Mouse (Mus musculus): ENCODE measurements around the gene Glt8d2.
A peak's percentile ranks its signal among the peaks of the same experiment; 100 is the strongest.
"Not testable (repeated sequence)": the region's sequence is repeated elsewhere in the genome, so short reads cannot be mapped to it uniquely, and the experiment has no call there.

The Glt8d2 gene

DNA sequence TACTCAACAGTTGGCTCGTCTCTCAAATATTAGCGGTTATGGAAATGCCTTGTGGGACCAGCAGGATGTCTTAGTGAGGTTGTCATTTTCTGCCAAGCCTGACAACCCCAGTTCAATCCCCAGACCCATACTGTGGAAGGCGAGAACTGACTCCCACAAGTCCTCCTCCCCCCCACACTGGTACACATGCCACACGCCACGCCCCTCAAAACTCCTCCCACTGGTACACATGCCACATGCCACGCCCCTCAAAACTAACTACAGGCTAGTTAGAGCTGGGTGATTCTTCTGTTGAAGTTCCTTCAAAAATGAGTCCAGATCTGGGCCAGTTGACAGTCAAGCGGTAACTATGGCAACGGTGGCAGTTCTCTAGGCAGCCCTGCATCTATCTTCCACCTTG lies 44.4 kb downstream of the Glt8d2 start:
- DNase-seq (ENCODE audit: low spot score in 2 of 2) = no peak

- DNase-seq (ENCODE audit: low spot score in 2 of 2) = no peak
These were observed 49.0 kb downstream of the Glt8d2 start for GRCm38 (mm10) chr10:82641481-82641880.

DNA sequence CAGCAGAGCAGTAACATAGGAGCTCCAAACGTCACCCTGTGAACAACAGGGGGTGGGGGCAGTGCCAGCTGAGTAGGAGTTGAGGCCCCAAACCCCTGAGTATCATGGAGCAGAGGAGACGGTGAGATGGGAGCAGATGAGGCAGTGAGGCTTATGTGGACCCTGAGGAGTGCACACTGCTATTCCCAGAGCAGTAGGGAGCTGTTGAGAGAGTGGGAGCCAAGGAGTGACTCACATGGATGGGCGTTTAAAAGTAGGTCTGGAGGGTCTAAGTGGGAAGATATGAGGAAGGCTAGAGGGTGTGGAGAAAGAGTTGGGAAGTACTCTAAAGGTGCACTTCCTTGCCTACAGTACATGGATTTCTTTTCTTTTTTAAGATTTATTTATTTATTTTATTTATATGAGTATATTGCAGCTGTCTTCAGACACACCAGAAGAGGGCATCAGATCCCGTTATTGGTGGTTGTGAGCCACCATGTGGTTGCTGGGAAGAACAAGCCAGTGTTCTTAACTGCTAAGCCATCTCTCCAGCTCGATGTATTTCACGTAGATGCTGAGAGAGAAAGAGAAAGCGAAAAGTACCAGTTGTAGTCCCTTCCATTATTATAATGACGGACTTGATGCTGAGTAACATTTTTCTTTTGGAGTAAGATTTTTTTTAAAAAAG lies 51.3 kb downstream of the Glt8d2 start:
- no peak for DNase-seq (ENCODE audit: low spot score in 2 of 2)

GRCm38 (mm10) chr10:82636321-82636720 lies 54.1 kb downstream of the Glt8d2 start:
- no peak for DNase-seq (ENCODE audit: low spot score in 2 of 2)

GRCm38 (mm10) chr10:82634348-82634747 lies 56.1 kb downstream of the Glt8d2 start:
- peak in 1 of 2 experiments; percentile 51 for DNase-seq (ENCODE audit: low spot score in 2 of 2)

DNA sequence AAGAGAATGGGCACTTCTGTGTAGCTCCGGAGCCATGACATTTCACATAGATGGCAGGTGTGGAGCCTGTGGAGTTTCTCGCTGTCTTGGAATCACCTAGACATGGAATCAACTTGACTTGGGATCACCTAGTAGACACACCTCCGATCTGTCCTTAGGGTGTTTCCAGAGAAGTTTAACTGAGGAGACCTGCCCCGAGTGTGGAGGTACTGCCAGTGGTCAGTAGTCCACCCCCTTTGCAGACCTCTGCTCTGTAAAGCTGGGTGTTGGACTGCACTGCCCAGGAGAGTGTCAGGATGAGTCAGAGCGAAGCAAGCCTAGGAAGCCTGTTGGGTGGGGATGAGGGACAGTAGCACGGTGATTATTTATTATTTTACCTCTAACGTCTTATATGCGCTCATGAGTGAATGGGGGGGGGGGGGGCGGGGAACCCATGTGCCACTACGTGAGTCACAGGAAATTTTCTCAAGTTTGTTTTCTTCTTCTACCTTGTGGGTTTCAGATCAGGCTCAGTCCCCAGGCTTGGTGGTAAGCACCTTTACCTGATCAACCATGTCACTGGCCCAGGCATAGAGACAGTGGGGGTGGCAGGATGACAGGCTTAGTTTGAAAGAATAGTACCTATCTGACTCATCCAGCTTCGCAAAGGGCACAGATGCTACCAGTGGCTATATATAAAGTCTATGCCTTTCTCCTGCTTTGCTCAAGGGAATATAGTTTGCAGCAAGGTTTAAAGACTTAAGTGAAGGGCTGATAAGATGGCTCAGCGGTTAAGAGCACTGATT lies 57.8 kb downstream of the Glt8d2 start:
- DNase-seq (ENCODE audit: low spot score in 2 of 2) = no peak

DNA sequence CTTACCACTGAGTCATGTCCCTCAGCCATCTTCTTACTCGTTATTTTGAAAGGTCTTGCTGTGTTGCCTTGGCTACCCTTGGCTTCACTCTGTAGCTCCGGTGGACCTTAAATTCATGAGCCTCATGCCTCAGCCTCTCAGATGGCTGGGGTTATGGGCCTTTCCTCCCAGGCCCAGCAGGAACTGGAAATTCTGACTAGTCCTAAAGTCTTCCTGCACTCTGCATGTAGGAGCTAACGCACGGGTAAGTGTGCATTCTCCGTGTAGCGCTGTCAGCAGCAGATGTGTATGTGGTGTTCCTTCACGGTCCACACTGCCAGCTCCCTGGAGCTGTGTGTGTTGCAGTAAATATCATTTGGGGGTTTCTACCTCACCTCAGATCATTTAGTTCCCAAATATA lies 59.3 kb downstream of the Glt8d2 start:
- DNase-seq (ENCODE audit: low spot score in 2 of 2) = no peak

GRCm38 (mm10) chr10:82630497-82630896 lies 60.0 kb downstream of the Glt8d2 start:
- DNase-seq (ENCODE audit: low spot score in 2 of 2) = no peak

- DNase-seq (ENCODE audit: low spot score in 2 of 2) = peak; percentile 85 to 89
These were observed 60.7 kb downstream of the Glt8d2 start, which contains the start of gene Tdg for GRCm38 (mm10) chr10:82629586-82630255. Gene Tdg (plus strand): TSS chr10:82629828.

DNA sequence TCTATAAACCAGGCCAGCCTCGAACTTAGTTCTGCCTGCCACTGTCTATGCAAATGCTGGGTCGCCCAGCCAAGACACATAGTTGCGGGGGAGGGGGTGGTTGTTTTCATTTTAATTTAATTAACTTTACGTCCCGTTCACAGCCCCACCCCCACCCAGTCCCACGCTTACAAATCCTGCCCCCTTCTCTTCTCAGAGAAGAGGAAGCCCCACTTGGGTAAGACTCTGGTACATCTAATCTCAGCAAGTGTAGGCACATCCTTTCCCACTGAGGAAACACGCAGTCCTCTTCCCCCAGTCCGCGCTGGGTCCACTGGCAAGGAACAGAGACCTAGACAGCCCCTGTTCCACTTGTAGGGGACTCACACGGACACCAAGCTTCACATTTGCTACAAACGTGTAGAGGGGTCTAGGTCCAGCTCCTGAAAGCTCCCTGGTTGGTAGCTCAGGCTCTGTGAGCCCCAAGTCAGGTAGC lies 61.3 kb downstream of the Glt8d2 start:
- no peak for DNase-seq (ENCODE audit: low spot score in 2 of 2)

DNA sequence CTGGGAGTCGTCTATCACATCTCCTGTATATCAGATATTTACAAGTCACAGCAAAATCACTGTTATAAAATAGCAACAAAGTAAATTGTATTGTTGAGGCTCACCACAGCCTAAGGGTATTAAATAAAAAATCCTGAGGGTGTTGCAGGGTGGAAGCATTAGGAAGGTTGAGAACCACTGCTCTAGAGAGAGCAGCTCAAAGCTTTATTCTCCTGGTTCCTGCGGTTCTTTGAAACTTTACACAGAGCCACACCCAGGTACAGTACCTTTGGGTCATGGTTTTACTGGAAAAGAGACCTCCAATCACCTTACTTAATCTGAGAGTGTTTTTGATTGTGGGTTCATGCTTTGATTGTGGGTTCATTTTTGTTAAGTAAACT lies 66.9 kb downstream of the Glt8d2 start:
- not testable (repeated sequence) for DNase-seq (ENCODE audit: low spot score in 2 of 2)

DNA sequence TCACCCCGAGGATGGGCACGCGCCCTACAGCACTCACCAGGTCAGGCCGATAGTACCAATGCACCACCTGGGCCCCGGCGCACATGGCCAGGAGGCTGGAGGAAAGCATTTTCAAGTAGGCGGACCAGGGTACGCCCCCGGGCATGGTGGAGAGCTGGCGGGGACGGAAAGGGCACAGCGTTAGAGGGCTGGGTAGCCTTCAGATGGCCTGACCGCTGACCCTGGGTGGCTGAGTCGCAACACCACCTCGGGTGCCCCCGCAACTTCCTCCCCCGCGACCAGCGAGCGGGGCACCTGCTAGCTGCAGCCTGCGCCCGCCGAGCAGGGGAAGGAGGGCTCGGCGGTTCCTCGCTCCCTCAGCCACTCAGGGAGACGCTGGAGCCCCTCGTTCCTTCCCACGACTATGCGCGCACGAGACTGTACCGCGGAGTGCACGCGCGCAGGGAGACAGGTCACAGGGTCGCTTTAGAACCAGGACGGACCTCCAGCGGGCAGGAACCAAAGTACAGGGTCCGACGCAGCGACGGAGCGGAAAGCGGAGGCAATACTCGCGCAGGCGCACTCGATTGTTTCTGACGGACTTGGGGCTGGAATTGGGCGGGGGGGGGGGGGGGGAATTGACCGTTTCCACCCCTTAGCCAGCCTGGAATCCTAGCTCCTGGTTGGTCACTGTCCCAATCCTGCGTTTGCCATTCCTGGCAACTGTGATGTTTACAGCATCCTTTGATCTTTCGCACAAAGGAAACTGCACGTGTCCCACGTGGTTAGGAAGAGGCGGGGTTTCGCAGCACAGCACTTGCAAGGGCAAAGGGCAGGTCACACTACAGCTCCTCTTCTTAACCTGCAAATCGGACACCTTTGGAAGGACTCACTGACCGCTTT lies 67.5 kb downstream of the Glt8d2 start, which contains the start of gene 1190007I07Rik:
Gene 1190007I07Rik (minus strand): TSS at position 558 of the 882 bp plus-strand sequence.
- peak; percentile 70 to 71 for DNase-seq (ENCODE audit: low spot score in 2 of 2)

- no peak for DNase-seq (ENCODE audit: low spot score in 2 of 2)
These were observed 68.2 kb downstream of the Glt8d2 start for GRCm38 (mm10) chr10:82622235-82622634.
